Mouse (Mus musculus) skeletal muscle tissue, postnatal 0 days (tissue): Measurements from ENCODE around the gene Tmem235. TPM values are rescaled to one million over a fixed set of nuclear protein-coding genes. Genes with fewer than 3 reads are reported as not detected.

Experiments
- polyA plus RNA-seq: library from polyadenylated mRNA; unstranded; fragments of >200 nt; fragmentation: Nextera tagmentation; extraction: Ambion mirVana; gene quantifications from 2 replicates; pipeline ENCODE4 v1.2.1, GENCODE M21; 2015

Tmem235 gene
- polyA plus RNA-seq = not detected in 2 replicates

DNA sequence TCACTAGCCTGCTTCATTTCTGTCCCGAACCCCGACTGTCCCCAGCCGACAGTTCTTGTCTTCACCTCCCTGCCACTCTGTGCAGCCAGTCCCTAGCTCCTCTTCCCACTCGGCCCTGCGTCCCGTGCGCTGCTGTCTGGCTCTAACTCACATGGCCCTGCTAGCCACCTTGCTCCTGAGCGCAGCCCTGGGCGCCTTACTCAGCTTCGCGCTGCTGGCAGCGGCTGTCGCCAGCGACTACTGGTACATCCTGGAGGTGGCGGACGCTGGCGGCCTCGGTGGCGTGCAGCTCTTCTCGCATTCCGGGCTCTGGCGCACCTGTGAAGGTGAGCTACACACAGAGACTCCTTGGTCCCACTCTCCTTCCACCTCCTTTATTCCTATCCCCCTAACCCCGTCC, at the start of gene Tmem235:
Gene Tmem235, plus strand, starts transcription at position 152 of the 400 bp plus-strand sequence.

DNA sequence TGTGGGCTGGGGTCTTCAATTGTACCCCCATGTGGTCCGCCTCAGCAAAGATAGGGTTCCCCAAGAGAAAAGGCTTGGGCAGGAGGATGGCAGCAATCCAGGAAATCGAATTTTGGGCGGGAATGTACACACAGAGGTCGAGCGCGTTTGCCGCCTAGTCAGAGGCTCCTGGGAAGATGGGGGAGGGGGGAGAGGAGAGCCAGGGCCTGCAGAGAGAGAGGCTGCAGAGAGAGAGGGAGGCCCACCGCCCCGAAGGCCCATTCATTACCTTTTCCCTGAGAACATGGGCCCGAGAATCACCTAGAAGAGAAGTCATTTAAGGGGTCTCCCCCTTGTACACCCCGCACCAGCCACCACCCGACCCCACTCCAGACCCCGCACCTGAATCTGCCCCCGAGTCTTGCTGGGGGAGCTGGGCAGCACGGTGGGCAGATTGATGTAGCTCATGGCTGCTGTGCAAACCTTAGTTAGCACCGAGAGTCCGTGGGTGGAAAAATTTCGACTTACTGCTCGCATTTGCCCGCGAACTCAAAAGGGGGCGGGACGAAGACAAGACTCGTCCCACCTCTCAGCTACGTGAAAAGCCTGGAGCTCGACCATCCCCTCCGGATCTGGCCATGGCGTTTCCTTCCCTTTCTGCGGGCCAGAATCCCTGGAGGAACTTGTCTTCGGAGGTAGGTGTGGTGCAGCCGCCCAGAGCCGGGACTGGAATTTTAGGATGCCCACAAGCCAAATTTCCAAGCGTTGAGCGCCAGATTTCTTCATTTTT, 35.0 kb upstream of the Tmem235 start, which contains the start of the genes Afmid and Tk1:
Gene Afmid, plus strand, starts transcription at position 592 of the 769 bp plus-strand sequence.
Gene Tk1, minus strand, starts transcription at position 760 of the 769 bp plus-strand sequence.

DNA sequence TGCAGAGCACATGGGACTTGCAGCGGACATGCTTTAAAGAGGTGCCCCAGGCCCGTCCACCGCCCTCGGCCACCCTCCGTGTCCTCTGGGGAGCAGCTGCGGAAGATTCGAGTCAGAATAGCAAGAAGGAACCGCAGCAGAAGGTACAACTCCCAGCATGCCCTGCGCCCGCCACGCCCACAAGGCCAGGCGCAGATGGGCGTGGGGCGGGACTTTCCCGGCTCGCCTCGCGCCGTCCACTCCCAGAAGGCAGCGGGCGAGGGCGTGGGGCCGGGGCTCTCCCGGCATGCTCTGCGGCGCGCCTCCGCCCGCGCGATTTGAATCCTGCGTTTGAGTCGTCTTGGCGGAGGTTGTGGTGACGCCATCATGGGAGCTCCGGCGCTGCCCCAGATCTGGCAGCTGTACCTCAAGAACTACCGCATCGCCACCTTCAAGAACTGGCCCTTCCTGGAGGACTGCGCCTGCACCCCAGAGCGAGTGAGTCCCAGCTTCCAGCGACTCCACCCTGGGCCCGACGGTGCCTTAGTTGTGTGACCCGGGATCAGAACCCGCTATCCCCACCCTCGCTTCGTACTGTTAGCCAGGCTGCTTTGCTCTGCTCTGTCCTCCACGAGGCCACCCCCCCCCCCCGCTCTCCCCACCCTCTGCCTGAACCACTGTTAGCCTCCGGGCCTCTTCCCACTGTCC, 11.4 kb upstream of the Tmem235 start, which contains the start of gene Birc5:
Gene Birc5, plus strand, starts transcription at position 267 of the 687 bp plus-strand sequence.

DNA sequence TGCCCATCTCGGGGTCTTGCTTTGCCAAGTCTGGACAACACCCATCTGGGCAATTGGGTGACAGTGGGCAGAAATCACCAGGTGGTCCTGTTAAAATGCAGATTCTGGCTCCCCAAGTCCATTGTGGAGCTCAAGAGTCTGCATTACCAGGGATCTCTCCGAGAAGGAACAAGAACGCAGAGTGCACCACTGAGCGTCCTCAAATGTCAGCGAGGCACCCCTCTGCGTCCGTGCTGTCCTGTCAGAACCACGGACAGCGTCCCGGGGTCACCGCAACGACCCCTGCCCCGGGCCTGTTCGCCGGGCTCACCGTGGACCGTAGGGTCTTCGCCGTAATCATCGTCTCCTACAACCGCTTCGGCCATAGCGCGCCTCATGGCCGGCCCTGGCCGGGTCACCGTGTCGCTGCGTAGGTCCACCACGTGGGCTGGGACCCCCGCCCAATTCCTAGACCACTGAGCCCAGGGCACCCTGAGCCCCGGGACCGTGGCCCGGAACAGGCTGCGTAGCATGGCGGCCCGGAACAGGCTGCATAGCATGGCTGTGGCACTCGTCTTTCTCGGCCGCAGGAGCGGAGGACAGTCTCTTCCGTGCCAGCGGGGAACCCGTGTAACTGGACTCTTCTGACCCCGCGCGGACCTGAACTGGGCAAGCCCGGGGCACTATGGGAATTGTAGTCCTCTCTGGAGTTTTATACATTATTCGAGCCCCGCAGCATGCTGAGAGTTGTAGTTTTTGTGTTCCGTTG, 12.5 kb downstream of the Tmem235 start, which contains the start of gene Tha1:
Gene Tha1, minus strand, starts transcription at position 621 of the 748 bp plus-strand sequence.

Other genes with a start within 250 kb of the Tmem235 start
- gene Tnrc6c, start 206.5 kb upstream of the Tmem235 start, polyA plus RNA-seq = 7.4 and 8.2 TPM in 2 replicates
- 0.63 and 0.85 TPM in 2 replicates for gene Tmc8, start 78.7 kb upstream of the Tmem235 start, polyA plus RNA-seq
- 10.6 and 11.1 TPM in 2 replicates for gene Tmc6, start 78.6 kb upstream of the Tmem235 start, polyA plus RNA-seq
- 0.12 TPM in 1 of 2 replicates, not detected in the other for gene 6030468B19Rik, start 63.1 kb upstream of the Tmem235 start, polyA plus RNA-seq
- gene Gm20708, start 51.1 kb upstream of the Tmem235 start, polyA plus RNA-seq = 0.38 and 1.5 TPM in 2 replicates
- 117 and 118 TPM in 2 replicates for gene Syngr2, start 51.1 kb upstream of the Tmem235 start, polyA plus RNA-seq
- 9.3 and 9.4 TPM in 2 replicates for gene Afmid, start 34.8 kb upstream of the Tmem235 start, polyA plus RNA-seq
- gene Tk1, start 34.7 kb upstream of the Tmem235 start, polyA plus RNA-seq = 32.0 and 40.5 TPM in 2 replicates
- gene Birc5, start 11.5 kb upstream of the Tmem235 start, polyA plus RNA-seq = 59.5 and 67.7 TPM in 2 replicates
- 4.6 and 7.0 TPM in 2 replicates for gene Tha1, start 12.7 kb downstream of the Tmem235 start, polyA plus RNA-seq
- gene Socs3, start 109.3 kb downstream of the Tmem235 start, polyA plus RNA-seq = 8.6 and 13.0 TPM in 2 replicates
- 14.5 and 17.5 TPM in 2 replicates for gene Pgs1, start 125.5 kb downstream of the Tmem235 start, polyA plus RNA-seq